Mouse (Mus musculus) ES-Bruce4 (cell line): ENCODE measurements around the gene Lrrc40.

Experiments used
- CTCF ChIP-seq: IDR thresholded peaks from one replicate; pipeline ENCODE4 v1.8.1; 2011; ENCODE audit warnings: low read depth, low read length
- POLR2A ChIP-seq: IDR thresholded peaks from one replicate; pipeline ENCODE4 v1.8.1; 2011; ENCODE audit warnings: low read length; ENCODE audit not compliant: insufficient read depth

GRCm38 (mm10) chr3:158061811-158062523 lies 25.5 kb downstream of the Lrrc40 start:
- TF ChIP-seq POLR2A (no peak), CTCF (no peak)
